Mouse (Mus musculus) kidney, embryonic 15.5 days (tissue): ENCODE measurements around the gene Slc6a19. TPM values are rescaled to one million over a fixed set of nuclear protein-coding genes. Genes with fewer than 3 reads are reported as not detected.

Experiments
- ATAC-seq: fragments of 200-750 bp; cut with Nextera tagmentation; replicated peaks from 2 replicates; pipeline ENCODE4 v1.8.0; 2017; ENCODE audit warnings: moderate TSS enrichment; ENCODE audit not compliant: low FRiP score
- H3K27ac ChIP-seq: fragments of 300-500 bp; sonication (generic); 2 replicates; pipeline ENCODE4 v1.5.1; 2015; ENCODE audit warnings: mild to moderate bottlenecking, inconsistent platforms
- H3K27me3 ChIP-seq: fragments of 300-500 bp; sonication (generic); 2 replicates; pipeline ENCODE4 v1.6.1; 2015; ENCODE audit warnings: inconsistent platforms
- H3K36me3 ChIP-seq: fragments of 300-500 bp; sonication (generic); 2 replicates; pipeline ENCODE4 v1.6.1; 2015; ENCODE audit warnings: inconsistent platforms
- H3K4me1 ChIP-seq: fragments of 300-500 bp; sonication (generic); 2 replicates; pipeline ENCODE4 v1.6.1; 2015; ENCODE audit warnings: inconsistent platforms
- H3K4me2 ChIP-seq: fragments of 300-500 bp; sonication (generic); 2 replicates; pipeline ENCODE4 v1.6.1; 2015; ENCODE audit warnings: moderate library complexity, mild to moderate bottlenecking, inconsistent platforms
- H3K4me3 ChIP-seq: fragments of 300-500 bp; sonication (generic); replicated peaks from 2 replicates; pipeline ENCODE4 v1.5.1; 2015; ENCODE audit warnings: mild to moderate bottlenecking, inconsistent platforms
- H3K9ac ChIP-seq: fragments of 300-500 bp; sonication (generic); 2 replicates; pipeline ENCODE4 v1.6.1; 2015; ENCODE audit warnings: mild to moderate bottlenecking, inconsistent platforms
- H3K9me3 ChIP-seq: fragments of 300-500 bp; sonication (generic); replicated peaks from 2 replicates; pipeline ENCODE4 v1.6.1; 2016; ENCODE audit warnings: inconsistent platforms
- WGBS: fragments of 180-500 bp; shearing (Covaris S2); methylation state at CpG from one replicate; pipeline ENCODE4 v1.1.7; 2015; ENCODE audit warnings: mixed read lengths; 5-methylcytosine and 5-hydroxymethylcytosine counted together
- polyA plus RNA-seq: library from polyadenylated mRNA; unstranded; fragments of >200 nt; fragmentation: Nextera tagmentation; extraction: Ambion mirVana; gene quantifications from 2 replicates; pipeline ENCODE4 v1.2.1, GENCODE M21; 2015

Slc6a19 gene
- polyA plus RNA-seq, 1 experiment from 2014 or later, result 0.78 TPM

GRCm38 (mm10) chr13:73688934-73689333, 15.7 kb downstream of the Slc6a19 start:
- no peak overlapping the region for H3K4me2 ChIP-seq
- H3K36me3 ChIP-seq, result no peaks in the 10 kb centered on the region
- no peak overlapping the region for H3K4me3 ChIP-seq
- peaks cover 12% of the 10 kb centered on the region; the same call in 1 of the 2 replicates for H3K4me1 ChIP-seq
- WGBS, result 73% methylated on average over 4 of the region's 4 CpGs
- H3K27ac ChIP-seq, result no peak overlapping the region
- H3K27me3 ChIP-seq, result no peaks in the 10 kb centered on the region
- H3K9ac ChIP-seq, result no peak overlapping the region
- ATAC-seq, result no peak
- no peaks in the 10 kb centered on the region for H3K9me3 ChIP-seq

DNA sequence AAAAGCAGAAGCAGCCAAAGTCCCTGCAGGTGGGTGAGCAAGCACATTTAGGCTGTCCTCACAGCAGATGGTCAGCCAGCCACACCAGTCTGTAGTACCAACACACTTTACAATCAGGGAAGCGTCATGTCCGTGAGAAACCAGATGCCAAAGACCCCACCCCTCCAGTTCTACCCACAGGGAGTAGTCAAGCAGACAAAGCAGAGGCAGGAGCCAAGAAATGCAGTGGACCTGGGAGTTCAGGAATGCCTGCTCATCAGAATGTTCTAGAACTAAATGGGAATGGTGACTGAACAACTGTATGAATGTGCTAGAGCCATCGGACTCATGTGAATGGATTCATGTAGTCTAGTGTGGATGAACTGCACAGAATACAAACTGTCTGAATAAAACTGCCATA, 17.1 kb downstream of the Slc6a19 start:
- peaks cover 10% of the 10 kb centered on the region; the same call in 1 of the 2 replicates for H3K4me1 ChIP-seq
- H3K9me3 ChIP-seq, result no peaks in the 10 kb centered on the region
- H3K27ac ChIP-seq, result no peak overlapping the region
- no peaks in the 10 kb centered on the region for H3K27me3 ChIP-seq
- H3K9ac ChIP-seq, result no peak overlapping the region
- no peak overlapping the region for H3K4me2 ChIP-seq
- WGBS, result 42% methylated on average over 3 of the region's 3 CpGs
- ATAC-seq, result no peak
- no peak overlapping the region for H3K4me3 ChIP-seq
- H3K36me3 ChIP-seq, result no peaks in the 10 kb centered on the region

GRCm38 (mm10) chr13:73685502-73685901, 19.2 kb downstream of the Slc6a19 start:
- H3K4me1 ChIP-seq, result no peaks in the 10 kb centered on the region
- H3K27ac ChIP-seq, result no peak overlapping the region
- ATAC-seq, result no peak
- no peaks in the 10 kb centered on the region for H3K36me3 ChIP-seq
- 80% methylated on average over 6 of the region's 6 CpGs for WGBS
- no peak overlapping the region for H3K4me3 ChIP-seq
- no peaks in the 10 kb centered on the region for H3K27me3 ChIP-seq
- H3K9me3 ChIP-seq, result no peaks in the 10 kb centered on the region
- H3K9ac ChIP-seq, result no peak overlapping the region
- no peak overlapping the region for H3K4me2 ChIP-seq

- no peaks in the 10 kb centered on the region for H3K36me3 ChIP-seq
- no peak overlapping the region for H3K4me2 ChIP-seq
- no peak overlapping the region for H3K9ac ChIP-seq
- ATAC-seq, result no peak
- no peaks in the 10 kb centered on the region for H3K9me3 ChIP-seq
- no peaks in the 10 kb centered on the region for H3K27me3 ChIP-seq
- no peak overlapping the region for H3K27ac ChIP-seq
- no peak overlapping the region for H3K4me3 ChIP-seq
- H3K4me1 ChIP-seq, result peaks cover 7% of the 10 kb centered on the region; the same call in 1 of the 2 replicates
- WGBS, result 59% methylated on average over 1 of the region's 1 CpGs
Observed at GRCm38 (mm10) chr13:73684412-73684811, 20.3 kb downstream of the Slc6a19 start.

GRCm38 (mm10) chr13:73683682-73684081, 21.0 kb downstream of the Slc6a19 start:
- no peak for ATAC-seq
- Histone ChIP-seq H3K4me1 (peaks cover 10% of the 10 kb centered on the region; the same call in 1 of the 2 replicates), H3K27me3 (no peaks in the 10 kb centered on the region), H3K9ac (no peak overlapping the region), H3K27ac (no peak overlapping the region), H3K4me2 (no peak overlapping the region), H3K36me3 (no peaks in the 10 kb centered on the region), H3K9me3 (no peaks in the 10 kb centered on the region), H3K4me3 (no peak overlapping the region)
- WGBS, result 89% methylated on average over 11 of the region's 11 CpGs

GRCm38 (mm10) chr13:73682226-73682625, 22.4 kb downstream of the Slc6a19 start:
- Histone ChIP-seq H3K4me2 (no peak overlapping the region), H3K4me3 (no peak overlapping the region), H3K9ac (no peak overlapping the region), H3K27ac (no peak overlapping the region), H3K4me1 (peaks cover 15% of the 10 kb centered on the region; the same call in 1 of the 2 replicates), H3K36me3 (no peaks in the 10 kb centered on the region), H3K27me3 (no peaks in the 10 kb centered on the region), H3K9me3 (no peaks in the 10 kb centered on the region)
- ATAC-seq, result no peak
- WGBS, result 87% methylated on average over 2 of the region's 2 CpGs

- H3K4me3 ChIP-seq, result no peak overlapping the region
- peak overlapping the region; percentile 92 for H3K27ac ChIP-seq
- no peak overlapping the region for H3K9ac ChIP-seq
- H3K36me3 ChIP-seq, result no peaks in the 10 kb centered on the region
- no peak overlapping the region for H3K4me2 ChIP-seq
- peak; percentile 95 for ATAC-seq
- peaks cover 15% of the 10 kb centered on the region; the same call in 1 of the 2 replicates for H3K4me1 ChIP-seq
- no peaks in the 10 kb centered on the region for H3K9me3 ChIP-seq
- 43% methylated on average over 1 of the region's 1 CpGs for WGBS
- no peaks in the 10 kb centered on the region for H3K27me3 ChIP-seq
Observed at GRCm38 (mm10) chr13:73680394-73680793, 24.3 kb downstream of the Slc6a19 start.

DNA sequence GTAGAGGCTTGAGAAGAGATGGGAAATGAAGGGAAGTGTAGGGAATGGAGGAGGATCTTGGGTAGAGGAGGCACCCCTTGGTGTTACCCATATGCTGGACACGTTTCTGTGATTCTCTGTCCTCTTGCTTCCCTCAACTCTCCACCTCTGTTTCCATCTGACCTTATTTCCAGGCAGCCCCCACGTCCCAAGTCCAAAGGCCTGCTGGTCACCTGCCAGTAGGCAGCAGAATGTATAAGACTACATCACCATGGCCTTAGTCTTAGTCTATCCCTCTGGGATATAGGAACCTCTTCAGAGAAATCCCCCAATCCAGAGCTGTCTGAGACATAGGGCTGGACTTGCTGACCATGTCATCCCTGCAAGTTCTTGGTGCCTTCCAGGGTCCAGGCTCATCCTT, 25.4 kb downstream of the Slc6a19 start:
- H3K9ac ChIP-seq, result no peak overlapping the region
- no peak overlapping the region for H3K4me2 ChIP-seq
- peaks cover 15% of the 10 kb centered on the region; the same call in 1 of the 2 replicates for H3K4me1 ChIP-seq
- no peaks in the 10 kb centered on the region for H3K36me3 ChIP-seq
- H3K27ac ChIP-seq, result peak overlapping the region; percentile 92
- WGBS, result 51% methylated on average over 2 of the region's 2 CpGs
- no peaks in the 10 kb centered on the region for H3K9me3 ChIP-seq
- no peak overlapping the region for H3K4me3 ChIP-seq
- ATAC-seq, result no peak
- H3K27me3 ChIP-seq, result no peaks in the 10 kb centered on the region

GRCm38 (mm10) chr13:73677853-73678252, 26.8 kb downstream of the Slc6a19 start, which contains the start of gene Slc6a18:
Gene Slc6a18, minus strand, starts transcription at chr13:73678023.
- Histone ChIP-seq H3K9me3 (no peaks in the 10 kb centered on the region), H3K4me2 (0 out of 2 replicates have a peak within 1 kb of the TSS, but pooled peaks have one; percentile 8), H3K36me3 (no peaks in the 10 kb centered on the region), H3K27me3 (no peaks in the 10 kb centered on the region), H3K4me3 (no peak within 1 kb of the TSS), H3K4me1 (peaks cover 15% of the 10 kb centered on the region; the same call in 1 of the 2 replicates), H3K9ac (no peak within 1 kb of the TSS), H3K27ac (peak within 1 kb of the TSS; percentile 55)
- 78% methylated on average over 3 of the region's 3 CpGs for WGBS
- no peak for ATAC-seq

DNA sequence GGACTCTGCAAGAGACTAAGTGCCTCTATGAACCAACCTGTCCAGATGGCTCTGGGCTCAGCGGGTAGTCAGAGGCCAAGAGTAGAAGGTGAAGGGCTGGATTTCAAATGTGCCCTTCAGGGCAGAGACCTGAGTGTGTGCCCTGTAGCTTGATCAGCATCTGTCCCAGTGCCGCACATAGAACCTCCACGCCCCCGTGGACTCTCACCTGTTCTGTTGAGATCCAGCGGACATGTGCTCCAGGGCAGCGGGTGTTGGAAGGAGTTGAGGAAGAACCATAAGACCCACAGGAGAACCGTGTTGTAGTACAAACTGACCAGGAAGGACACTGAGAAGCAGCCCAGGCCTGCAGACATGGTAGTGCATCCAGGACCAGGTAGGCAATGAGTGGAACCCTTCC, 29.5 kb downstream of the Slc6a19 start:
- no peaks in the 10 kb centered on the region for H3K9me3 ChIP-seq
- H3K4me1 ChIP-seq, result peaks cover 14% of the 10 kb centered on the region; the same call in 1 of the 2 replicates
- WGBS, result 93% methylated on average over 7 of the region's 7 CpGs
- H3K36me3 ChIP-seq, result no peaks in the 10 kb centered on the region
- H3K4me2 ChIP-seq, result no peak overlapping the region
- H3K27ac ChIP-seq, result no peak overlapping the region
- no peak for ATAC-seq
- no peak overlapping the region for H3K4me3 ChIP-seq
- no peaks in the 10 kb centered on the region for H3K27me3 ChIP-seq
- no peak overlapping the region for H3K9ac ChIP-seq

DNA sequence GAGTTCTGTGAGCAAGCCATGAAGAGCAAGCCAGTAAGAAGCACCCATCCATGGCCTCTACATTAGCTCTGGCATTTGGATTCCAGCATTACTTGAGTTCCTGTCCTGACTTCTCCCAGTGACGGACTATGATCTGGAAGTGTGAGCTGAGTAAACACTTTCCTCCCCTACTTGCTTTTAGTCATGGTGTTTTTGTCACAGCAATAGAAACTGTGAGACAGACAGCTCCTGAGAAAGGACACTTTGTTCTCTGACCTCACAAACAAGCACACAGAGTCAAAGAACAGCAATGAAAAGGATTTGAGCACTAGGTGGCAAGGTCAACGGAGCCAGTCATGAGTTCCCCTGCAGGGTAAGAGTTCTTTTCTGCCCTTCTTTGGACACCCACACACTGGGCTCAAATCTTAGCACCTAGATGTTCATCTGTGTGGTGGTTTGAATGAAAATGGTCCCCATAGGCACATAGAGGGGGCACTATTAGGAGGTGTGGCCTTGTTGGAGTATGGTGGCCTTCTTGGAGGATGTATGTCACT, 44.4 kb downstream of the Slc6a19 start:
- Histone ChIP-seq H3K4me3 (no peak overlapping the region), H3K9ac (no peak overlapping the region), H3K27ac (no peak overlapping the region), H3K27me3 (peaks cover 2% of the 10 kb centered on the region; the same call in 1 of the 2 replicates), H3K4me2 (no peak overlapping the region), H3K9me3 (no peaks in the 10 kb centered on the region), H3K4me1 (no peaks in the 10 kb centered on the region), H3K36me3 (no peaks in the 10 kb centered on the region)
- no peak for ATAC-seq
- WGBS, result 79% methylated on average over 2 of the region's 2 CpGs

GRCm38 (mm10) chr13:73658953-73659352, 45.7 kb downstream of the Slc6a19 start:
- 46% methylated on average over 2 of the region's 2 CpGs for WGBS
- Histone ChIP-seq H3K4me1 (no peaks in the 10 kb centered on the region), H3K36me3 (no peaks in the 10 kb centered on the region), H3K9ac (no peak overlapping the region), H3K27ac (no peak overlapping the region), H3K9me3 (no peaks in the 10 kb centered on the region), H3K27me3 (peaks cover 2% of the 10 kb centered on the region; the same call in 1 of the 2 replicates), H3K4me2 (no peak overlapping the region), H3K4me3 (no peak overlapping the region)
- ATAC-seq, result no peak

GRCm38 (mm10) chr13:73654976-73655375, 49.7 kb downstream of the Slc6a19 start:
- no peak overlapping the region for H3K27ac ChIP-seq
- H3K4me1 ChIP-seq, result no peaks in the 10 kb centered on the region
- H3K4me3 ChIP-seq, result no peak overlapping the region
- no peak overlapping the region for H3K4me2 ChIP-seq
- H3K9me3 ChIP-seq, result no peaks in the 10 kb centered on the region
- H3K27me3 ChIP-seq, result peaks cover 2% of the 10 kb centered on the region; the same call in 1 of the 2 replicates
- H3K36me3 ChIP-seq, result no peaks in the 10 kb centered on the region
- 69% methylated on average over 3 of the region's 3 CpGs for WGBS
- no peak overlapping the region for H3K9ac ChIP-seq
- no peak for ATAC-seq
